Mouse (Mus musculus) embryonic facial prominence, embryonic 11.5 days (tissue): ENCODE results near the gene Pigu. TPM values are rescaled to one million over a fixed set of nuclear protein-coding genes. Genes with fewer than 3 reads are reported as not detected.

Source experiments
- ATAC-seq: fragments of 200-750 bp; cut with Nextera tagmentation; replicated peaks from 2 replicates; pipeline ENCODE4 v1.8.0; 2017; ENCODE audit warnings: low read depth; ENCODE audit not compliant: insufficient number of reproducible peaks, low FRiP score, low TSS enrichment
- DNase-seq: peaks from one replicate; pipeline ENCODE4 v3.0.0-alpha.2; 2015; ENCODE audit warnings: low spot score
- H3K27ac ChIP-seq: fragments of 300-500 bp; sonication (generic); replicated peaks from 2 replicates; pipeline ENCODE4 v1.5.1; 2014; ENCODE audit warnings: mild to moderate bottlenecking, low read depth, low read length, control low read depth
- H3K27me3 ChIP-seq: fragments of 300-500 bp; sonication (generic); 2 replicates; pipeline ENCODE4 v1.6.1; 2014; ENCODE audit warnings: mild to moderate bottlenecking, low read length, moderate library complexity, mixed read lengths; ENCODE audit not compliant: control insufficient read depth, insufficient read depth
- H3K36me3 ChIP-seq: fragments of 300-500 bp; sonication (generic); replicated peaks from 2 replicates; pipeline ENCODE4 v1.6.1; 2014; ENCODE audit warnings: low read depth, mild to moderate bottlenecking, low read length, moderate library complexity, mixed read lengths; ENCODE audit not compliant: control insufficient read depth, insufficient read depth
- H3K4me1 ChIP-seq: fragments of 300-500 bp; sonication (generic); 2 replicates; pipeline ENCODE4 v1.6.1; 2014; ENCODE audit warnings: low read length, mixed read lengths; ENCODE audit not compliant: control insufficient read depth, insufficient read depth
- H3K4me2 ChIP-seq: fragments of 300-500 bp; sonication (generic); 2 replicates; pipeline ENCODE4 v1.6.1; 2014; ENCODE audit warnings: low read depth, mild to moderate bottlenecking, control low read depth, low read length, moderate library complexity
- H3K4me3 ChIP-seq: fragments of 300-500 bp; sonication (generic); 2 replicates; pipeline ENCODE4 v1.5.1; 2014; ENCODE audit warnings: low read depth, low read length, control low read depth
- H3K9ac ChIP-seq: fragments of 300-500 bp; sonication (generic); replicated peaks from 2 replicates; pipeline ENCODE4 v1.6.1; 2014; ENCODE audit warnings: mild to moderate bottlenecking, control low read depth, low read length
- H3K9me3 ChIP-seq: fragments of 300-500 bp; sonication (generic); replicated peaks from 2 replicates; pipeline ENCODE4 v1.6.1; 2016; ENCODE audit warnings: mild to moderate bottlenecking, low read length, inconsistent platforms, mixed read lengths; ENCODE audit not compliant: control insufficient read depth
- WGBS: fragments of 180-500 bp; shearing (Covaris S2); extraction: QIAGEN DNeasy Blood & Tissue Kit; methylation state at CpG from one replicate; pipeline ENCODE4 v1.1.7; 2014; 5-methylcytosine and 5-hydroxymethylcytosine counted together
- polyA plus RNA-seq: library from polyadenylated mRNA; unstranded; fragments of >200 nt; fragmentation: Nextera tagmentation; extraction: Ambion mirVana; gene quantifications from 2 replicates; pipeline ENCODE4 v1.2.1, GENCODE M21; 2014

Gene Pigu
- polyA plus RNA-seq, 1 experiment from 2014 or later: 58.4 TPM

GRCm38 (mm10) chr2:155299563-155299962, 57.7 kb downstream of the Pigu start:
- H3K4me2 ChIP-seq: no peak overlapping the region
- 90% methylated on average over 4 of the region's 4 CpGs for WGBS
- H3K27me3 ChIP-seq: no peaks in the 10 kb centered on the region
- H3K36me3 ChIP-seq: peaks cover 9% of the 10 kb centered on the region
- H3K9me3 ChIP-seq: no peaks in the 10 kb centered on the region
- no peak for ATAC-seq
- no peak for DNase-seq
- no peak overlapping the region for H3K4me3 ChIP-seq
- no peak overlapping the region for H3K9ac ChIP-seq
- no peak overlapping the region for H3K27ac ChIP-seq
- no peaks in the 10 kb centered on the region for H3K4me1 ChIP-seq

GRCm38 (mm10) chr2:155295453-155295852, 61.8 kb downstream of the Pigu start:
- H3K4me2 ChIP-seq: no peak overlapping the region
- ATAC-seq (no peak), DNase-seq (no peak)
- H3K27ac ChIP-seq: no peak overlapping the region
- H3K9me3 ChIP-seq: no peaks in the 10 kb centered on the region
- H3K4me3 ChIP-seq: no peak overlapping the region
- no peak overlapping the region for H3K9ac ChIP-seq
- no peaks in the 10 kb centered on the region for H3K4me1 ChIP-seq
- 93% methylated on average over 6 of the region's 6 CpGs for WGBS
- peaks cover 14% of the 10 kb centered on the region for H3K36me3 ChIP-seq
- H3K27me3 ChIP-seq: no peaks in the 10 kb centered on the region

- Histone ChIP-seq H3K27me3 (no peaks in the 10 kb centered on the region), H3K27ac (no peak overlapping the region), H3K4me2 (no peak overlapping the region), H3K36me3 (peaks cover 14% of the 10 kb centered on the region), H3K9ac (no peak overlapping the region), H3K4me1 (no peaks in the 10 kb centered on the region), H3K9me3 (no peaks in the 10 kb centered on the region), H3K4me3 (no peak overlapping the region)
- DNase-seq: no peak
- ATAC-seq: no peak
- 91% methylated on average over 4 of the region's 4 CpGs for WGBS
These were observed 63.3 kb downstream of the Pigu start for GRCm38 (mm10) chr2:155293946-155294345.

- H3K36me3 ChIP-seq: peaks cover 10% of the 10 kb centered on the region
- H3K27me3 ChIP-seq: no peaks in the 10 kb centered on the region
- no peaks in the 10 kb centered on the region for H3K9me3 ChIP-seq
- no peak overlapping the region for H3K4me2 ChIP-seq
- H3K27ac ChIP-seq: no peak overlapping the region
- H3K4me3 ChIP-seq: no peak overlapping the region
- DNase-seq (no peak), ATAC-seq (no peak)
- no peak overlapping the region for H3K9ac ChIP-seq
- 86% methylated on average over 2 of the region's 2 CpGs for WGBS
- H3K4me1 ChIP-seq: no peaks in the 10 kb centered on the region
These were observed 63.8 kb downstream of the Pigu start for GRCm38 (mm10) chr2:155293382-155293781.

GRCm38 (mm10) chr2:155290066-155290465, 67.2 kb downstream of the Pigu start:
- H3K4me1 ChIP-seq: no peaks in the 10 kb centered on the region
- no peak for DNase-seq
- 89% methylated on average over 8 of the region's 8 CpGs for WGBS
- no peak for ATAC-seq
- H3K9ac ChIP-seq: no peak overlapping the region
- no peaks in the 10 kb centered on the region for H3K9me3 ChIP-seq
- H3K27me3 ChIP-seq: no peaks in the 10 kb centered on the region
- H3K36me3 ChIP-seq: peaks cover 5% of the 10 kb centered on the region
- H3K27ac ChIP-seq: no peak overlapping the region
- no peak overlapping the region for H3K4me2 ChIP-seq
- H3K4me3 ChIP-seq: no peak overlapping the region

GRCm38 (mm10) chr2:155287456-155288250, 69.6 kb downstream of the Pigu start:
- Histone ChIP-seq H3K4me2 (no peak overlapping the region), H3K9me3 (no peaks in the 10 kb centered on the region), H3K27ac (no peak overlapping the region), H3K27me3 (no peaks in the 10 kb centered on the region), H3K4me3 (no peak overlapping the region), H3K9ac (no peak overlapping the region), H3K4me1 (no peaks in the 10 kb centered on the region), H3K36me3 (peaks cover 3% of the 10 kb centered on the region)
- no peak for DNase-seq
- 85% methylated on average over 4 of the region's 4 CpGs for WGBS
- no peak for ATAC-seq

- Histone ChIP-seq H3K4me1 (no peaks in the 10 kb centered on the region), H3K4me3 (no peak overlapping the region), H3K27me3 (no peaks in the 10 kb centered on the region), H3K9me3 (no peaks in the 10 kb centered on the region), H3K9ac (no peak overlapping the region), H3K27ac (no peak overlapping the region), H3K36me3 (no peaks in the 10 kb centered on the region; the same call in 1 of the 2 replicates), H3K4me2 (no peak overlapping the region)
- ATAC-seq (no peak), DNase-seq (no peak)
- WGBS: 89% methylated on average over 6 of the region's 6 CpGs
These were observed 71.5 kb downstream of the Pigu start for GRCm38 (mm10) chr2:155285744-155286143.

GRCm38 (mm10) chr2:155284647-155285046, 72.6 kb downstream of the Pigu start:
- Histone ChIP-seq H3K9me3 (no peaks in the 10 kb centered on the region), H3K36me3 (no peaks in the 10 kb centered on the region), H3K9ac (no peak overlapping the region), H3K27me3 (no peaks in the 10 kb centered on the region), H3K4me3 (no peak overlapping the region), H3K4me1 (no peaks in the 10 kb centered on the region), H3K27ac (no peak overlapping the region), H3K4me2 (no peak overlapping the region)
- no peak for DNase-seq
- 82% methylated on average over 7 of the region's 7 CpGs for WGBS
- no peak for ATAC-seq
